Mouse (Mus musculus) kidney, postnatal 10 days (tissue): ENCODE measurements around the gene Tbc1d7.

Source experiments
- DNase-seq: peaks from one replicate; pipeline ENCODE4 v3.0.0; 2021; ENCODE audit warnings: mixed read lengths

Tbc1d7 gene

DNA sequence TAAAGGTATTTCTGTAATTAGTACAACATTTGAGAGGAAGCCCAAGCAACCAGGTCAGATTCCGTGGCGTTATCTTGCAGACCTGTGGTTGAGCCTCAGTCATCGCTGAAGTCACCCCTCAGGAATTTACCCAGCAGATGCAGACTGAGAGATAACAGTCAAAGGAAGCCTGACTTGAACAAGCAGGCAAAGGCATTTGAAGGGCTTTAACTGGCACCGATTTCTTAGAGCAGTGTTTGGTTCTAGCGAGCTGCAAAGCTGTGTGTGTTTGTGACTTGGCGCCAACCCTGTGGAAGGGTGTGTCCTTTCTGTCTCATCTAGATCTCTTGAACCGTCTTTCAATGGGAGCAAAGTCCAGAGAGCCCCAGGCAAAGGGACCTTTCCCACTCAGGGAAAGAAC is 22.0 kb upstream of the Tbc1d7 start:
- no peak for DNase-seq

DNA sequence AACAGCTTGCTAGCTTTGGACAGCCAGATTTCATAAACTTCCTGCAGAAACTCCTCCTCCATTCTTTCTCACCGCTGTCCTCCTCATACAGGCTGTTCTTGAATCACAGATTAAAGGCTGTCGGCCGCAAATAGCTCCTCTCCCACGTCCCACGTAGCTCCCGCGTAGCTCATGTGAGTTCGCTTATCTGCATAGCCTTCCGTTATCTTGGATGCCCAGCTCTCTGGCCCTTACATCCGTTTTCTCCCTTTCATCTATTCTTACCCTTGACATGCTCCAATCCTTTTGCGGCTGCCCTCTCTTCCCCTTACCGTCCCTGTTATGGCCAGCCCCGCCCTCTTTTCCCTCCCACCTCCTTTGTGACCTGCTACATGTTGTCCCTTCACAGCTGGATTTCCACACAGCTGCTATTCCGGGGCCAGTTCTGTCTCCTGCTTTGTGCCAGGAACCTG is 20.5 kb upstream of the Tbc1d7 start:
- DNase-seq: no peak

- DNase-seq: no peak
Measured at GRCm38 (mm10) chr13:43191290-43191689, 20.0 kb upstream of the Tbc1d7 start.

GRCm38 (mm10) chr13:43187736-43188135 is 16.4 kb upstream of the Tbc1d7 start:
- no peak for DNase-seq

DNA sequence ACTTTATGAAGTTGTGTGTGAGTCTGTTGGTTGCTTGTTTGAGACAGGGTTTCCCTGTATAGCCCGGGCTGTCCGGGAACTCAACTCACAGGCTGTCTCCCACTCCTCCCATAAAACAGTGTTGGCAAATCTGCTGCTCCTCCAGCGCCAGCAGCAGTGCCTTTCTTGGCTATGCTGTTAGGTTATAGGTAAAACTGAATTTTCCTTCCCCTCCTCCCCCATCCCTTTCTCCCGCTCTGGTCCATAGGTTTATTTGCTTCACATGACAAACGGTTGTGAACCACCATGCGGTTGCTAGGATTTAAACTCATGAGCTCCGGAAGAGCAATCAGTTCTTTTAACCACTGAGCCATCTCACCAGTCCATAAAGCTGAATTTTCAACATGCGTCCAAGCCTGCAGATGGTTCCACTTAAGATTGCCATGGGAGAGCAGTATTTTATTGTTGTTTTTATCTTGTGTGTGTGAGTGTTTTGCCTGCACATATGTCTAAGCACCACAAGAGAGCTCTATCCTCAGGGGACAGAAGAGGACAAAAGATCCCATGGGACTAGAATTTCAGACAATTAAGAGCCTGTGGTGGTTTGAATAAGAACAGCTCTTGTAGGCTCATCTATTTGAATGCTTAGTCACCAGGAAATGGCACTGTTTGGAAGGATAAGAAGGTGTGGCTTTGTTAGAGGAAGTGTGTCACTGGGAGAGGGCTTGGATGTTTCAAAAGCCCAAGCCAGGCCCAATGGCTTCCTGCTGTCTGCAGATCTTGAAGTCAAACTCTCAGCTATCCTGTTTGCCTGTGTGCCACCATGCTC is 12.2 kb upstream of the Tbc1d7 start:
- DNase-seq: peak; percentile 35

DNA sequence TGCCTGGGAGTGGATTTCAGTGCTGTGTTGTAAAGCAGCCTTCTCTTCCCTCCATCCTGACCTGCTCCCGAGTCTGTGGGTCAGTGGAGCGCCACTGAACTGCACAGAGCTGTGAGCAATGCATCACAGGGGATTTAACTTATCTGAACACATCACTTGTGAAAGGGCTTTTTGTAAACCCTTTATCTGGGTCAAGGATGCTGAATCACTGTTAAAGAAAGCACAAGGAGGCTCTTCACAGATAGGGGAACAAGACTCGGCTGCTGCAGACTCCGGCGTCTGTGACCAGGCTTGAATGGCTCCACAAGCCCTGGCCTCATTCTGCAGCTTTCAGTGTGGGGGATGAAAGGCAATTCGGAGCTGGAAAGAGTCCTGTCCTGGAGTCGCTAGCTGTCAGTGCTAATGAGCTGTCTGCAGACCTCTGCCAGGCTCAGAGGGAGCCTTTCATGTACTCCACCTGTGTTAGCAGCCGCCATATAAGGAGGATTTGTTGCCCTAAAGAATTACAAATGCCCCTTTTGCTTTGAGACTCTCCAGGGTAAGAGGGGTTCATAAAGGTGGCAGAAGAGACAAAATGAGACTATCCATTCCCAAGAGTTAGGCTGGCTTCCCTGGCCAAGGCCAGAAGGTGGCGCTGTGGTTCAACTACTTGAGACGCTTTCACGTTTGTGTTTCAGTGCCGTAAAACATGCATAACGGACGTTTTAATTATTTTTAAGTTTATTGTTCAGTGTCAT is 11.3 kb upstream of the Tbc1d7 start:
- DNase-seq: peak; percentile 91

- DNase-seq: no peak
Measured at GRCm38 (mm10) chr13:43181104-43181503, 9.8 kb upstream of the Tbc1d7 start.

DNA sequence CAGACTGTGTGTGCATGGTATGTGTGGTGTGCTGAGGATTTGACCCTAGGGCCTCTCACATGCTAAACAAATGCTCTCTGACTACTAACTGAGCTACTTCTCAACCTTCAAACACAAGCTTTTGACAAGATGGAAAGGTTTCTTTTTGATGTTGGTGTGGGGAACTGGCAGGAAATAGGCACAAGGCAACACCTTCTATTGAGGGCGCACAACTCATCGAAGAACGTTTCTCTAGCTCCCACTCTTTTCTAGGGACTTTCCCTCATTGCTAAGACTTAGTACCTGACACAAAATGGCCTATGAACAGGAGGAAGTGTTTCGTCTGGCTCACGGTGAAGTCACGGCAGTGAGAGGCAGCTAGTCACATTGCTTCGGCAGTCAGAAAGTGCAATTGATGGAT is 6.0 kb upstream of the Tbc1d7 start:
- no peak for DNase-seq

GRCm38 (mm10) chr13:43176676-43177075 is 5.4 kb upstream of the Tbc1d7 start:
- DNase-seq: no peak

DNA sequence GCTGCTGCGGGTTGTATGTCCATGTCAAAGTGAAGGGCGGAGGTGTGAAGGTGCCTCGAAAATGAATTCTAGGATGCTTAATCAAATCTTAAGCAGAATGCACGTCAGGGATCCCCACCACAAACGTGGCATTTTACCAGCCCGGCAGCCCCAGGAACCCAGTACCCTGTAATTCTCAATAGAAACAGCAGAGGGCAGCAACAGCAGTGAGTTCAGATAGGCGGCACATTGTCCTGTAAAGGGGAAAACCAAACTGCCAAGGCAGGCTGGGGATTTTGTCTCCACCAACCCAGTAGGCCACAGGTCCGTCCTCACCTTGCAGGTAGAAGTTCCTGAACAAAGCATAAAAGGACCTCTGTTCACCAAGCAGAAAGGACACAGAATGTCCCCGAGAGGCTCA is 2.0 kb upstream of the Tbc1d7 start:
- peak; percentile 83 for DNase-seq

DNA sequence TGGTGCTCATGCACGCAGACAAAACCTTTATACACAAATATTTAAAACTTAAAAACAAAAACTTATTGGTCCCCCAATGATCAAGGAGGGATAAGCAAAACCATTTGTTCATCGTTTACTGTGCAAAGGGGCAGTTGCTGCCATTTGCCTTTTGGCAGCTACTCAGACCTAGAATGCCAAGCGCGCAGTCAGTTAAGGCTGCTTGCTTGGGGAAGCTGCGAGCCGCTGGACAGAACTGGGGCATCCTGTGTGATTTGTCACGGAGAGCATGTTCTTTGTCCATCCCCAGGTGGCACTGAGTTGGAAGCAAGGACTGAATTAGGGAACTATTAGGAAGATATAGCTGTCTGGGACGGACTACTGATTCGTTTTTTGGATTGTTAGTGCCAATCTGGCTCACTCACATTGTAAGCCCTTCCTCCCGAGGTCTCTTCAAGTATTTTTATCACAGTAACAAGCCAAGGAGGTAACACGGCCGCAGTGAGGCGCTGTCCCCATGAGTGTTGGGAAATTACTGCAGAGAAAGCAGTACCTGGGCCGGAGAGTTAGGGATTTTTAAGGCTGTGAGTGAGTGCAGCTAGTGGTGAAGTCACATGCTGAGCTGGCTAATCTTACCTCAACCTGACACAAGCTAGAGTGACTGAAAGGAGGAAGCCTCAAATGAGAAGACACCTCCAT is 874 bp upstream of the Tbc1d7 start:
- peak; percentile 34 for DNase-seq

- DNase-seq: no peak
Measured at GRCm38 (mm10) chr13:43167721-43168120, 3.6 kb downstream of the Tbc1d7 start.

DNA sequence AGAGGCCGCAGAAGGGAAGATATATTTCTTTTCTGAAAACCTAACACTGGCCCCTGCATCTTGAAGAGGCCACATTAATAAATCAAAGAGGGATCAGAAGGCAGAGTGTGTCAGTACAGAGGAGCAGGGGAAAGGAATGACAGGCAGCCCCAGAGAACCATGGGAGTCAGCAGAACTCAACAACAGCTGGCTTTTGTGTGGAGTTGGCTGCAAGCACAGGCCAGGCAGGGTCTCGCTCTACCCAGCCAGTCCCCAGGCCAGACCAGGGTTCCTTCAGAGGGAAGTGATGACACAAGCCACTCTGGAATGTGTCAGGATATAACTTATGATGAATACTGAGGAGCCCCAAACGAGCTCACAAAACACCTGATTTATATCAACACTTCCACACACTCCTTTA is 11.9 kb downstream of the Tbc1d7 start:
- DNase-seq: peak; percentile 77

GRCm38 (mm10) chr13:43158281-43158680 is 13.0 kb downstream of the Tbc1d7 start:
- DNase-seq: peak; percentile 35

DNA sequence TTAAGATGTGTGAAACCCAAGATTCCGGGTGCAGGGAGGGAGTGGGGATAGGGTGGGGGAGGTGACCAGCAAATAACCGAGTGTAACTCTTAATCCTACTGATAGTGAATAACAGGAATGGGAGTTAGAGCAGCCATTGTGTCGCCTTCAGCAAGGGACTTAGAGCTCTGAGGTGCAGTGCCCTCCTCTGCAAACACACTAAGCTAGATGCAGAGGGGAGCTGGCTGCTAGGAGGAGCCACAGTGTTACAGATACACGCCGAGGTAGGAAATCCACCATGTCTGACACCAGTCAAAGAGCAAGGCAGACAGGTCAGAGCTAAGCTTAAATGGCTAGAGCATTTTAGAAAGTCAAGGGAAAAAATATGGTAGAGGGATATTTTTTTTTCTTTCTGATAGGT is 13.9 kb downstream of the Tbc1d7 start:
- DNase-seq: no peak

DNA sequence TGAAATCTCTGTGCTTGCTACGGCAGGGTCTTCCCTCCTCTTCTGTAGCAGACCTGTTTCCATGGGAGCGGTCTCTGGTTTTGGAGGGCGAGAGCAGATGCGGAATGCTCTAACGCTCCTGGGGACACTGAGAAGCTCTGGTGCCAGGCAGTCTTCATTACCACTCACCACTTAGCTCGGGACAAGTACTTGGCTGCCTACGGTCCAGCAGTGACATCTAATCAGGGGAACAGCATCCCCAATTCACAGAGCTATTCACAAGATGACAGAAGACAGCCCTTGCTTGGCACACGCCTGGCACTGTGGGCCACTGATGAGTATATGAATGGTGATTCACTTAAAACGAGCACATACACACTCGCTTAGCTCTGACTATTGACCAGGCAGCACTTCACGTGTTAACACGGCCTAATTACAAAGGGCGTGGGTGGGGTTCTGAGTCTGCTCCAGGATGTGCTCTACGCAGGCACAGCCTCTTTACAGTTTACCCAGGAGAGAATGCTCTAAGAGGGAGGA is 19.2 kb downstream of the Tbc1d7 start:
- no peak for DNase-seq

- no peak for DNase-seq
Measured at GRCm38 (mm10) chr13:43149661-43150060, 21.6 kb downstream of the Tbc1d7 start.

DNA sequence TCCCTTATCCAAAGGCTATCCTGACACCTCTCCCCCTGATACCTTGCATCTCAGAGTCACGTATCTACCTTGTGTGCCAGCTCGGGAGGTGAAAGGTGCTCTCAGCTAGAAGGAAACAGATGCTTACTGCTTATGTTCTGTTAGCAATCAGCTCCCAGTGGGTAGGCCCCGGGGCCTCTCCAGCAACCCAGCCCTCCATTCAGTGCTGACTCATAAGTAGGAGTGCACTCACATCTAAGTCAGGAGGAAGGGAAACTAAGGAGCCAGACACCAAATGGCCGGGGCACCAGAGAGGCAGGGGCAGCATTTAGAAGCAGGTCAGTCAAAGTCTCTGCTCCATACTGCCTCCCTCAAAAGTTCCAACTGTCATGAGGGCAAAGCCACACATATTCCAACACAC is 22.6 kb downstream of the Tbc1d7 start:
- DNase-seq: no peak

- peak; percentile 62 for DNase-seq
Measured at GRCm38 (mm10) chr13:43146515-43147258, 24.6 kb downstream of the Tbc1d7 start.

GRCm38 (mm10) chr13:43144720-43145418 is 26.4 kb downstream of the Tbc1d7 start:
- DNase-seq: peak; percentile 56

GRCm38 (mm10) chr13:43134468-43134867 is 36.8 kb downstream of the Tbc1d7 start:
- DNase-seq: no peak

DNA sequence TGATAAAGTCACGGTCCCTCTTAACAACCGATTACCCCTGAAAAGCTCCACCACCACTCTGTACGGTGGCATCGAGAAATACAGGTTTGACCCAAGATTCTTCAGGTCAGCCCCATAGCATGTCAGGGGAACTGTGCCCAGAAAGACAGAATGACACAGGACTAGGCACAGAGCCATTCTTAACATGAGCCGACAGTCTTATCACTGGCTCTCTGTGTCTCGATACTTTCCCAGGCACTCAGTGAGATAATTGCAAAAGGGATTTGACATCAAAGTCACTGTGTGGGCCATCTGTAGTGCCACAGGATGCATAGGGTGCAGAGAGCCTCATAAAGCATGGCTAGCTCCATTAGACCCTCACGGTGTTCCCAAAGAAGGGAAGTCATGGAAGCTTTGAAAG is 37.9 kb downstream of the Tbc1d7 start:
- DNase-seq: no peak
